Mouse (Mus musculus) midbrain, embryonic 13.5 days (tissue): Measurements from ENCODE around the gene Mroh8. TPM values are rescaled to one million over a fixed set of nuclear protein-coding genes. Genes with fewer than 3 reads are reported as not detected.
A peak's percentile ranks its signal among the peaks of the same experiment; 100 is the strongest.
"Not testable (repeated sequence)": the region's sequence is repeated elsewhere in the genome, so short reads cannot be mapped to it uniquely, and the experiment has no call there.

Experiments used
- ATAC-seq: fragments of 200-750 bp; cut with Nextera tagmentation; 2 replicates; pipeline ENCODE4 v1.8.0; 2017; ENCODE audit warnings: mild to moderate bottlenecking, moderate TSS enrichment, moderate library complexity
- H3K27ac ChIP-seq: fragments of 300-500 bp; sonication (generic); 2 replicates; pipeline ENCODE4 v1.5.1; 2015; ENCODE audit warnings: inconsistent platforms, mild to moderate bottlenecking, moderate library complexity
- H3K27me3 ChIP-seq: fragments of 300-500 bp; sonication (generic); 2 replicates; pipeline ENCODE4 v1.6.1; 2015; ENCODE audit warnings: mild to moderate bottlenecking, inconsistent platforms
- H3K36me3 ChIP-seq: fragments of 300-500 bp; sonication (generic); 2 replicates; pipeline ENCODE4 v1.6.1; 2015; ENCODE audit warnings: mild to moderate bottlenecking, inconsistent platforms
- H3K4me1 ChIP-seq: fragments of 300-500 bp; sonication (generic); replicated peaks from 2 replicates; pipeline ENCODE4 v1.6.1; 2015; ENCODE audit warnings: inconsistent platforms
- H3K4me2 ChIP-seq: fragments of 300-500 bp; sonication (generic); replicated peaks from 2 replicates; pipeline ENCODE4 v1.6.1; 2015; ENCODE audit warnings: moderate library complexity, mild to moderate bottlenecking, inconsistent platforms
- H3K4me3 ChIP-seq: fragments of 300-500 bp; sonication (generic); replicated peaks from 2 replicates; pipeline ENCODE4 v1.5.1; 2015; ENCODE audit warnings: mild to moderate bottlenecking, inconsistent platforms
- H3K9ac ChIP-seq: fragments of 300-500 bp; sonication (generic); replicated peaks from 2 replicates; pipeline ENCODE4 v1.6.1; 2015; ENCODE audit warnings: mild to moderate bottlenecking, inconsistent platforms
- H3K9me3 ChIP-seq: fragments of 300-500 bp; sonication (generic); 2 replicates; pipeline ENCODE4 v1.6.1; 2016; ENCODE audit warnings: mild to moderate bottlenecking, inconsistent platforms
- WGBS: fragments of 180-500 bp; shearing (Covaris S2); methylation state at CpG from one replicate; pipeline ENCODE4 v1.1.7; 2015; 5-methylcytosine and 5-hydroxymethylcytosine counted together
- polyA plus RNA-seq: library from polyadenylated mRNA; unstranded; fragments of >200 nt; fragmentation: Nextera tagmentation; extraction: Ambion mirVana; gene quantifications from 2 replicates; pipeline ENCODE4 v1.2.1, GENCODE M21; 2015

Mroh8 gene
- polyA plus RNA-seq, 1 experiment from 2014 or later, result 0.43 TPM

DNA sequence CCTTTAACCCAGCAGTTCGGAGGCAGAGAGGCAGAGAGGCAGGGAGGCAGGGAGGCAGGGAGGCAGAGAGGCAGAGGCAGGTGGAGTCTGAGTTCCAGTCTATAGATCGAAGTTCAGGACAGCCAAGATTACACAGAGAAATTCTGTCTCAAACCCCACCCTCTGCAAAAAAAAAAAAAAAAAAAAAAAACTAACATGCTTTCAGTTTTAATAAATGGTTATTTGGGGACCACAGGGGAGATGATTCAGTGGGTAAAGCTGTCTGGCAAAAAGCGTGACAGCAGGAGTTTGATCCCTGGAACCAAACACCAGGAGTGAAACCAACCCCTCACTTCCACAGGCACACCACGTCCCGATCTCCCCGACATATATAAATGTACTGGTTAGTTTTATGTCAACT, 101.2 kb downstream of the Mroh8 start:
- Histone ChIP-seq H3K27ac (no peak overlapping the region), H3K4me1 (no peaks in the 10 kb centered on the region), H3K9ac (no peak overlapping the region), H3K9me3 (no peaks in the 10 kb centered on the region), H3K4me3 (no peak overlapping the region), H3K27me3 (no peaks in the 10 kb centered on the region), H3K36me3 (peaks cover 62% of the 10 kb centered on the region), H3K4me2 (no peak overlapping the region)
- 85% methylated on average over 6 of the region's 6 CpGs for WGBS
- ATAC-seq, result no peak

DNA sequence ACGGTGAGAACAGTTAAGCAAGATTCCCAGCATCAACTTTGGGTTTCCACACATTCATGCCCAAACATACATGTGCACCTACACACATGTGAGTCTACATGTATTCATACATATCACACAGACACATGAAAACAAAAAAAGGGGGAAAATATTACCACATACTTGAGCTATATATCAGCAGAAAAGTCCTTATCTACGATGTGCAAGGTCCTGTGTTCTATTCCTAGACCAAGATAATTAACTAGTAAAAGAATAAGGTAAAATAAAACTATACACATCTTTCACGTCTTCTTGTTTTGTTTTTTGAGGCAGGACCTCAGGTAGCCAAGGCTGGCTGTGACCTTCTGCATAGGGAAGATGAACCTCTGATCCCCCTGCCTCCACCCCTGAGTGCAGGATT, 103.1 kb downstream of the Mroh8 start:
- no peaks in the 10 kb centered on the region for H3K27me3 ChIP-seq
- no peak overlapping the region for H3K9ac ChIP-seq
- H3K27ac ChIP-seq, result no peak overlapping the region
- WGBS, result 94% methylated on average over 3 of the region's 3 CpGs
- H3K9me3 ChIP-seq, result no peaks in the 10 kb centered on the region
- no peak overlapping the region for H3K4me2 ChIP-seq
- no peak overlapping the region for H3K4me3 ChIP-seq
- peaks cover 58% of the 10 kb centered on the region for H3K36me3 ChIP-seq
- no peaks in the 10 kb centered on the region for H3K4me1 ChIP-seq
- no peak for ATAC-seq

DNA sequence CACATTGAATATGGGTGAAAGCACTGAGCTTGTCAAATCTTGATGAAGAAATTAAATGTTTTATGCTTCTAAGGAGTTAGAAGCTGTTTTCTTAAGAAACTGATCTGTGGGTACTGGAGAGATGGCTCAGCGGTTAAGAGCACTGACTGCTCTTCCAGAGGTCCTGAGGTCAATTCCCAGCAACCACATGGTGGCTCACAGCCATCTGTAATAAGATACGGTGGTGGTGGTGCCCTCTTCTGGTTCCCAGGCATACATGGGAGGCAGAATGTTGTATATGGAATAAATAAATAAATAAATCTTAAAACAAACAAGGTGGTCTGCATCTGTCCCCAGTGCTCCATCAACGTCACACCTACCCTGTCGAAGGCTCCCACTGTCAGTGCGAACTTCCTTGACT, 104.9 kb downstream of the Mroh8 start:
- ATAC-seq, result no peak
- Histone ChIP-seq H3K27me3 (no peaks in the 10 kb centered on the region), H3K9me3 (no peaks in the 10 kb centered on the region), H3K27ac (no peak overlapping the region), H3K36me3 (peaks cover 56% of the 10 kb centered on the region), H3K4me2 (no peak overlapping the region), H3K4me3 (no peak overlapping the region), H3K9ac (no peak overlapping the region), H3K4me1 (peaks cover 11% of the 10 kb centered on the region)
- 71% methylated on average over 5 of the region's 5 CpGs for WGBS

- ATAC-seq, result no peak
- H3K9me3 ChIP-seq, result no peaks in the 10 kb centered on the region
- 95% methylated on average over 6 of the region's 6 CpGs for WGBS
- H3K36me3 ChIP-seq, result peaks cover 62% of the 10 kb centered on the region
- H3K27me3 ChIP-seq, result no peaks in the 10 kb centered on the region
- H3K4me3 ChIP-seq, result no peak overlapping the region
- no peak overlapping the region for H3K9ac ChIP-seq
- H3K4me2 ChIP-seq, result no peak overlapping the region
- peaks cover 11% of the 10 kb centered on the region for H3K4me1 ChIP-seq
- no peak overlapping the region for H3K27ac ChIP-seq
Observed at GRCm38 (mm10) chr2:157173555-157173954, 105.8 kb downstream of the Mroh8 start.

DNA sequence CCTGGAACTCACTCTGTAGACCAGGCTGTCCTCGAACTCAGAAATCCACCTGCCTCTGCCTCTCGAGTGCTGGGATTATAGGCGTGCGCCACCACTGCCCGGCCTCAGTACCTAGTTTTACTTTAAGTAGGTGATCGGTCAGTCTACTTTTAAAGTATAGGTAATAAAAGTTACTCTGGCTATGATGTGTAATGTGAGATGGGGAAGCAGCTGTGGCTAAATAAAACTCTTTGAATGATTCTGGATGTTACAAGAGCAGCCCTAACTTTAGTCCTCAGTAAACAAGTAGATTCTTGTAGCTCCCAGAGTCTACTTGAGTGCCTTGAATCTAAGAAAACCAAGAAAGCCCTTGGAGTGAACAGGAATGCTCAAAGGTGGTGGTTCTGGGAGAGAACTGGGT, 106.4 kb downstream of the Mroh8 start:
- no peak overlapping the region for H3K4me3 ChIP-seq
- no peak overlapping the region for H3K27ac ChIP-seq
- ATAC-seq, result no peak
- no peaks in the 10 kb centered on the region for H3K9me3 ChIP-seq
- WGBS, result 98% methylated on average over 6 of the region's 6 CpGs
- peaks cover 11% of the 10 kb centered on the region for H3K4me1 ChIP-seq
- H3K4me2 ChIP-seq, result no peak overlapping the region
- peaks cover 65% of the 10 kb centered on the region for H3K36me3 ChIP-seq
- no peaks in the 10 kb centered on the region for H3K27me3 ChIP-seq
- no peak overlapping the region for H3K9ac ChIP-seq

DNA sequence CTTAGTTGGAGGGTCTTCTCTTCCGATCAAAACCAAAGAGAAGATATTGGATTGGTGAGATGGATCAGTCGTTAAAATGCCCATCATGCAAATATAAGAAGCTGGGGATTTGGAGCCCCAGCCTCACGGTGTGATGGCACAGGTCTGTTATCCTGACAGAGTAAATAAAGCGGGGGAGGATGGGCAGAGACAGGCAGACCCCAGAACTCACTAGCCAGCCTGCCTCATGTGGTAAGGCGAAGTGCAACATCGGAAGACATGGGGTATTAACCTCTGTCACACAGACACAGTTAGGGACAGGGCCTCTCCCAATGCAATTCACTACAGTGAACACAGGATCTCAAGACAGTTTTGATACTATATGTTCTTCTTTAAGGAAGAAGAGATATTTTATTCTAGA, 108.7 kb downstream of the Mroh8 start:
- 26% methylated on average over 6 of the region's 6 CpGs for WGBS
- Histone ChIP-seq H3K9me3 (no peaks in the 10 kb centered on the region), H3K4me2 (no peak overlapping the region), H3K4me1 (peaks cover 11% of the 10 kb centered on the region), H3K9ac (0 out of 2 replicates have a peak overlapping the region, but pooled peaks have one; percentile 12), H3K27me3 (no peaks in the 10 kb centered on the region), H3K27ac (peak overlapping the region; percentile 65), H3K36me3 (peaks cover 61% of the 10 kb centered on the region), H3K4me3 (no peak overlapping the region)
- ATAC-seq, result 0 out of 2 replicates have a peak, but pooled peaks have one; percentile 50

- Histone ChIP-seq H3K9me3 (no peaks in the 10 kb centered on the region), H3K4me1 (peaks cover 11% of the 10 kb centered on the region), H3K9ac (0 out of 2 replicates have a peak overlapping the region, but pooled peaks have one; percentile 12), H3K27me3 (no peaks in the 10 kb centered on the region), H3K4me3 (no peak overlapping the region), H3K4me2 (no peak overlapping the region), H3K36me3 (peaks cover 56% of the 10 kb centered on the region), H3K27ac (peak overlapping the region; percentile 65)
- 6% methylated on average over 5 of the region's 5 CpGs for WGBS
- peak; percentile 93 for ATAC-seq
Observed at GRCm38 (mm10) chr2:157170166-157170565, 109.2 kb downstream of the Mroh8 start.

DNA sequence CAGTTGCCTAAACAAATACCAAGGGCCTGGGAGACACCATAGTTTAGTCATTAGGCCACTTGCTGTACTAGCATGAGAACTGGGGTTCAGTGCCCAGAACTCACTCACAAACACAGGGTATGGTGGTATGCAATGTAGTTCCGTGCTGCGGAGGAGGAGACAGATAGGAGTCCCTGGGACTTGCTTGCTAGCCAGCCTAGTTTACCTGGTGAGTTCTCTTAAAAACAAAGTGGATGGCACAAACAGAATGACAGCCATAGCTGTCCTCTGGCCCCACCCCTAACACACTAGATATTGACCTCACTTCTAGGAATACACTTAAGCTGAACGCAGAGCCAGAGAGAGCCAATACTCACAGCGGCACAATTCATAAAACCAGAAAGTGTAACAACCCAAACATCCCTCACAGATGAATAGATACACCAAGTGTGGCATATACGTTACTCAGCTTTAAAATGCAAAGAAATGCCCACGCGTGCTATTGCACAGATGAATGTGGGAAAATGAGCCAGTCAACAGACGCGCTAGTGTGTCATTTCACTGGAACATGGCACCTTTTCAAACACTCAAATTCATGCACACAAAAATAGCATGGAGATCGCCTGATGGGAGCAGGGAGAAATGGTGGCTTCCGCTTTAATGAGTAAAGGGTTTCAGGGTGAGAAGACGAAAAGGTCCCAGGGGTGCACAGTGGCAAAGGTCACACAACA, 112.8 kb downstream of the Mroh8 start:
- H3K9ac ChIP-seq, result no peak overlapping the region
- no peak for ATAC-seq
- no peaks in the 10 kb centered on the region for H3K27me3 ChIP-seq
- peaks cover 52% of the 10 kb centered on the region for H3K36me3 ChIP-seq
- H3K4me3 ChIP-seq, result no peak overlapping the region
- H3K27ac ChIP-seq, result no peak overlapping the region
- H3K9me3 ChIP-seq, result no peaks in the 10 kb centered on the region
- H3K4me2 ChIP-seq, result no peak overlapping the region
- peaks cover 11% of the 10 kb centered on the region for H3K4me1 ChIP-seq
- 95% methylated on average over 12 of the region's 12 CpGs for WGBS

GRCm38 (mm10) chr2:157165312-157166224, 113.8 kb downstream of the Mroh8 start:
- not testable (repeated sequence) for H3K9ac ChIP-seq, H3K4me1 ChIP-seq, H3K4me3 ChIP-seq, H3K4me2 ChIP-seq, ATAC-seq, H3K27ac ChIP-seq, H3K27me3 ChIP-seq, H3K9me3 ChIP-seq
- H3K36me3 ChIP-seq, result peaks cover 59% of the 10 kb centered on the region

DNA sequence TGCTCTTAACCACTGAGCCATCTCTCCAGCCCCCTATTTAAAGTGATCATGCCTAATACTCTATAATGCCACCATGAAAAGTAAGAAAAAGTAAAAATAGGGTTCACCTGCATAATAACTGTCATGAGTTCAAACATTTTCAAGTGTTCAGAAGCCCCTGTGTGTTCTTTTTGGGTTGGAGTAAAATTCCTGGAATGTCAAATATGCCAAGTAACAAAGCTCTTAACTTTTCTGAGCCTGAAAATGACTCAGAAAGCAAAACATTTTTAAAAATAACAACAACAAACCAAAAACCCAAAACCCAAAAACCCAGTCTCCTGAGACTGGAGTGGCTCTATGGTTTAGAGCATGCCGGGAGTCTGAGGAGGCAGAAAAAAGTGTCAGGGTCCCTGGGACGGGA, 115.2 kb downstream of the Mroh8 start:
- no peaks in the 10 kb centered on the region for H3K9me3 ChIP-seq
- H3K27me3 ChIP-seq, result no peaks in the 10 kb centered on the region
- H3K4me2 ChIP-seq, result no peak overlapping the region
- 95% methylated on average over 2 of the region's 2 CpGs for WGBS
- no peak for ATAC-seq
- no peaks in the 10 kb centered on the region for H3K4me1 ChIP-seq
- no peak overlapping the region for H3K4me3 ChIP-seq
- no peak overlapping the region for H3K9ac ChIP-seq
- H3K27ac ChIP-seq, result no peak overlapping the region
- peaks cover 66% of the 10 kb centered on the region for H3K36me3 ChIP-seq
